Mouse (Mus musculus) erythroblast, embryonic 14.5 days (primary cell): ENCODE results near the gene Pld4.

Experiments
- GATA1 ChIP-seq: IDR thresholded peaks from 2 replicates; pipeline ENCODE4 v1.6.1; 2012; ENCODE audit warnings: low read length, inconsistent platforms, mixed read lengths
- TAL1 ChIP-seq: IDR thresholded peaks from 3 replicates; pipeline ENCODE4 v1.6.1; 2012; ENCODE audit warnings: low read length, inconsistent platforms, mixed read lengths

DNA sequence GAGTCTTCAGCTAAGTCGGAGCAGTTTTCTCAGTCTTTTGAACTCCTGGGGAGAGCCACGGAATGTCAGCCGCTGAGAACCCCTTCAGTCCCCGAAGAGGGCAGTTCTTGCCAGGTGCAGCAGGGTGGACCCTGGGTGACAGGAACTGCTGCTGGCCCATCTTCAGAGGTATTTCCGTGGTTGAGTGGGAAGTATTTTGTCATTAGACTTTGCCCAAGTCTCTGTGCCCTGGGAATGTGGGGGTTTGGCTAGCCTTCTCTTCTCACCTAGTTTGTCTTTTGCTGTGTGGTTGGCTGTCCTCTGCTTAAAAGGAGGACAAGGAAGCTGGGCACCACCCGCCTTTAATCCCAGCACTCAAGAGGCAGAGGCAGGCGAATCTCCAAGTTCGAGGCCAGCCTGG, 49.2 kb downstream of the Pld4 start:
- TF ChIP-seq GATA1, result no peak
- no peak for TF ChIP-seq TAL1
